In the genomic region with DNA sequence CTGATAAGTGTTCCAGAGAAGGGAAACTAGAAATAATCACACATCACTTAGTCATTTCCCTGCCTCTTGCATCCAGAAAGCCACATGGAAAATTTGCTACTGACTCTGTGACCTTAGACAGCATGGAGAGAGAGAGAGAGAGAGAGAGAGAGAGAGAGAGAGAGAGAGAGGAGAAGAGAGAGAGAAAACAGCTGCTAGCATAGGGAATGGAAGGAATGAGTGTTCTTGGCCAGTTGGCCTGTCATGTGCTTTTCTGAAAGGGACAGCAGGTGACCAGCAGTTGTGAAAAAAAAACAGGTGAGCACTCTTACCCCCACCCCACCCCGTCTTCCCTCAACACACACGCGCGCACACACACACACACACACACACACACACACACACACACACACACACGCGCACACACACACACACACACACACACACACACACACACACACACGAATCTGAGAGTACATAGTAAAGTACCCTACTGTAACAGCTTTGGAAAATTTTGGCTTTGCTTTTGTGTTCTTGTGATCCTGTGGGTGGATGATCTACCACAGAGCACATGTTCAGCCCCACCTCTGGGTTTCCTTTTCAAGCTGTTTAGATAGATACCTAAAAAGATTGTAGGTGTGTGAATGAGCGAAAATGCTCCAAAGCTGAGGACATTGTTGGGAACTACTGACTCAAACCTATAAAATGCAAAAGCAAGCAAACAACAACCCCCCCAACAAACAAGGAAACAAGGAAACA, we compare ENCODE assay signal across 22 mouse cellular contexts. TPM values are rescaled to one million over a fixed set of nuclear protein-coding genes. Genes with fewer than 3 reads are reported as not detected.
DNase-seq lines count a peak whose midpoint lies in the region; ATAC-seq and TF ChIP-seq lines count a peak whose summit lies in the region.
"Had no signal": no experiment of that assay in that cellular context is flagged by ENCODE, and none has a peak within 500 bp of the region (broad histone marks: within the 10 kb centered on the region; RNA-seq: fewer than 3 reads in every experiment).

No protein-coding gene starts in this region.

- H3K4me1 ChIP-seq in CH12.LX (ENCODE audit: control insufficient read depth in 1 of 2, insufficient read depth in 2 of 2), result peaks cover 10 to 27% of the 10 kb centered on the region in 2 experiments; a peak in 3 of 4 replicates
- H3K4me1 ChIP-seq: hindbrain, embryonic 13.5 days; limb, embryonic 13.5 days; midbrain, embryonic 13.5 days; neural tube, embryonic 15.5 days had no signal

- intact Hi-C loops in heart, postnatal 10 days (cut with DNase I), result no loop called here
- intact Hi-C loops in left cerebral cortex, postnatal 10 days (cut with DNase I), result no loop called here

- peaks cover 3% of the 10 kb centered on the region; the same call in 1 of the 2 replicates for H3K79me2 ChIP-seq in CH12.LX (replicated peaks; ENCODE audit: control insufficient read depth, extremely low read depth, insufficient read depth, poor library complexity, severe bottlenecking)

- no peaks in the 10 kb centered on the region for H3K9me3 ChIP-seq in CH12.LX (replicated peaks; ENCODE audit: low read length)
- H3K9me3 ChIP-seq: hindbrain, embryonic 13.5 days; limb, embryonic 13.5 days; midbrain, embryonic 13.5 days; neural tube, embryonic 15.5 days had no signal

- H3K27me3 ChIP-seq in CH12.LX (replicated peaks), result no peaks in the 10 kb centered on the region
- H3K27me3 ChIP-seq: hindbrain, embryonic 13.5 days; limb, embryonic 13.5 days; midbrain, embryonic 13.5 days; neural tube, embryonic 15.5 days had no signal

- no peak overlapping the region for H3K9ac ChIP-seq in CH12.LX (ENCODE audit: insufficient read depth, low read depth)
- H3K9ac ChIP-seq: hindbrain, embryonic 13.5 days; limb, embryonic 13.5 days; liver, postnatal 0 days; midbrain, embryonic 13.5 days; neural tube, embryonic 15.5 days had no signal

- H3K27ac ChIP-seq in CH12.LX (ENCODE audit: insufficient read depth, low read depth), result no peak overlapping the region
- H3K27ac ChIP-seq: hindbrain, embryonic 13.5 days; limb, embryonic 13.5 days; macrophage; midbrain, embryonic 13.5 days; neural tube, embryonic 15.5 days had no signal

- peak; percentile 59 for TF ChIP-seq EP300 in CH12.LX (IDR thresholded peaks at IDR 0.05; ENCODE audit: low read length)

- TF ChIP-seq POLR2A in CH12.LX (IDR thresholded peaks at IDR 0.05; ENCODE audit: low read depth, low read length), result no peak

- H3K4me2 ChIP-seq in CH12.LX (ENCODE audit: insufficient read depth, low read depth, poor library complexity, severe bottlenecking), result no peak overlapping the region
- H3K4me2 ChIP-seq: hindbrain, embryonic 13.5 days; limb, embryonic 13.5 days; midbrain, embryonic 13.5 days; neural tube, embryonic 15.5 days had no signal

- no peak for TF ChIP-seq RAD21 in CH12.LX (IDR thresholded peaks at IDR 0.05; ENCODE audit: low read depth, low read length)

- no peak overlapping the region for H3K4me3 ChIP-seq in CH12.LX (replicated peaks in 1 of 3; ENCODE audit: low read depth in 2 of 3, low read length in 2 of 3, poor library complexity in 1 of 3)
- H3K4me3 ChIP-seq: erythroblast, embryonic 14.5 days; hindbrain, embryonic 13.5 days; layer of hippocampus, adult 2 months; limb, embryonic 13.5 days; midbrain, embryonic 13.5 days; neural tube, embryonic 15.5 days had no signal

- TF ChIP-seq CTCF in CH12.LX (conservative IDR thresholded peaks at IDR 0.05 in 1 of 2, IDR thresholded peaks at IDR 0.05 in 1 of 2; ENCODE audit: low read depth in 2 of 2, low read length in 2 of 2), result no peak

- in situ Hi-C loops in CH12.LX (cut with MboI; ENCODE audit: low pct_ligation_motif_present, low pct_unique_long_range_greater_than_20kb, low sequenced_read_pairs), result no loop called here

- peaks cover 16 to 59% of the 10 kb centered on the region in 2 experiments for H3K36me3 ChIP-seq in CH12.LX (replicated peaks in 1 of 2; ENCODE audit: control insufficient read depth in 1 of 2, insufficient read depth in 1 of 2, low read length in 1 of 2)
- H3K36me3 ChIP-seq: hindbrain, embryonic 13.5 days; limb, embryonic 13.5 days; midbrain, embryonic 13.5 days; neural tube, embryonic 15.5 days had no signal

- dilution Hi-C loops in CH12.LX (cut with MboI; ENCODE audit: extremely low pct_ligation_motif_present, extremely low pct_unique_long_range_greater_than_20kb, low sequenced_read_pairs), result no loop called here

- peak; percentile 76 for ATAC-seq in frontal cortex, adult (ENCODE audit: low TSS enrichment)
- ATAC-seq in megakaryocyte-erythroid progenitor cell, adult 5-6 weeks (replicated peaks; ENCODE audit: low FRiP score, low TSS enrichment, poor library complexity, severe bottlenecking), result peak; percentile 53; the same call in 1 of the 2 replicates
- ATAC-seq: forebrain, embryonic 14.5 days; intestine, postnatal 0 days; liver, postnatal 0 days; midbrain, embryonic 13.5 days had no signal

- no peak for DNase-seq in frontal cortex, postnatal 14 days (ENCODE audit: low spot score in 2 of 2)
- DNase-seq in heart, postnatal 10 days, result peak; percentile 39 to 52
- DNase-seq in heart, adult 8-10 months (ENCODE audit: low spot score), result no peak
- no peak for DNase-seq in CH12.LX (ENCODE audit: extremely low read depth)
- no peak for DNase-seq in embryo, embryonic 11 days
- no peak for DNase-seq in left cerebral cortex, postnatal 10 days (ENCODE audit: extremely low spot score in 1 of 2, low spot score in 2 of 2)
- DNase-seq: cerebellum, postnatal 14 days; kidney, postnatal 10 days; liver, postnatal 0 days; right cerebral cortex, postnatal 25 days; thymus, postnatal 36 days had no signal

TF ChIP-seq in CH12.LX, 34 proteins besides CTCF, POLR2A, EP300 and RAD21:
- TF ChIP-seq PAX5 (IDR thresholded peaks at IDR 0.05; ENCODE audit: low read length) (no peak), SMC3 (IDR thresholded peaks at IDR 0.05; ENCODE audit: low read depth, low read length) (no peak), MYC (IDR thresholded peaks at IDR 0.05; ENCODE audit: low read depth, low read length) (no peak), MAX (IDR thresholded peaks at IDR 0.05; ENCODE audit: low read length) (no peak; the same call in 1 of the 2 replicates), ZC3H11A (IDR thresholded peaks at IDR 0.05; ENCODE audit: low read depth, low read length) (no peak), ELF1 (IDR thresholded peaks at IDR 0.05; ENCODE audit: low read depth, low read length) (no peak), TCF12 (IDR thresholded peaks at IDR 0.05; ENCODE audit: low read depth, low read length) (peak; percentile 74), JUND (conservative IDR thresholded peaks at IDR 0.05; ENCODE audit: low read depth, low read length) (peak; percentile 73), ZKSCAN1 (IDR thresholded peaks at IDR 0.05; ENCODE audit: borderline replicate concordance, low read depth, low read length) (no peak), CHD2 (IDR thresholded peaks at IDR 0.05; ENCODE audit: low read length) (no peak), MAZ (IDR thresholded peaks at IDR 0.05; ENCODE audit: low read depth, low read length) (no peak), SIN3A (IDR thresholded peaks at IDR 0.05; ENCODE audit: low read length) (no peak), TBP (conservative IDR thresholded peaks at IDR 0.05; ENCODE audit: low read depth, low read length) (no peak), E2F4 (IDR thresholded peaks at IDR 0.05; ENCODE audit: insufficient replicate concordance, low read depth, low read length) (no peak), MEF2A (IDR thresholded peaks at IDR 0.05; ENCODE audit: borderline replicate concordance, low read depth, low read length) (peak; percentile 53; the same call in 1 of the 2 replicates), ETS1 (conservative IDR thresholded peaks at IDR 0.05; ENCODE audit: low read depth, low read length) (peak; percentile 89), NRF1 (IDR thresholded peaks at IDR 0.05; ENCODE audit: low read depth, low read length) (no peak), ZMIZ1 (IDR thresholded peaks at IDR 0.05; ENCODE audit: low read depth, low read length) (no peak), MXI1 (IDR thresholded peaks at IDR 0.05; ENCODE audit: low read depth, low read length) (no peak), GABPA (IDR thresholded peaks at IDR 0.05; ENCODE audit: insufficient replicate concordance, low read depth, low read length) (no peak), IRF4 (IDR thresholded peaks at IDR 0.05; ENCODE audit: low read depth, low read length) (peak; percentile 59; the same call in 1 of the 2 replicates), NELFE (IDR thresholded peaks at IDR 0.05; ENCODE audit: low read depth, low read length) (no peak), POLR2AphosphoS2 (IDR thresholded peaks at IDR 0.05; ENCODE audit: low read depth, low read length) (no peak), HCFC1 (IDR thresholded peaks at IDR 0.05; ENCODE audit: low read depth, low read length) (no peak), KAT2A (IDR thresholded peaks at IDR 0.05; ENCODE audit: insufficient replicate concordance, low read length) (no peak), UBTF (IDR thresholded peaks at IDR 0.05; ENCODE audit: low read depth, low read length) (no peak), MAFK (IDR thresholded peaks at IDR 0.05; ENCODE audit: insufficient replicate concordance, low read length) (no peak), BHLHE40 (IDR thresholded peaks at IDR 0.05; ENCODE audit: low read depth, low read length) (peak; percentile 65), CHD1 (IDR thresholded peaks at IDR 0.05; ENCODE audit: low read depth, low read length) (no peak), RCOR1 (conservative IDR thresholded peaks at IDR 0.05; ENCODE audit: low read depth, low read length) (no peak), USF1 (IDR thresholded peaks at IDR 0.05; ENCODE audit: low read depth, low read length) (no peak), ZNF384 (IDR thresholded peaks at IDR 0.05; ENCODE audit: low read depth, low read length) (peak; percentile 51; the same call in 1 of the 2 replicates), USF2 (conservative IDR thresholded peaks at IDR 0.05; ENCODE audit: low read depth, low read length) (no peak), JUN (IDR thresholded peaks at IDR 0.05; ENCODE audit: insufficient read depth, low read depth, low read length) (no peak)

RNA-seq across cellular contexts. Expression of a gene that starts 23.5 kb away (rescaled TPM):
- total RNA-seq in heart, postnatal 10 days (2021), result 10 to 100 TPM; 89.0 to 90.0 TPM
- total RNA-seq in heart, adult 8-10 months (2022), result 10 to 100 TPM; 36.4 to 44.4 (median 39.3) TPM
- total RNA-seq in CH12.LX (2012; rRNA removed) (50.1 and 50.2 TPM in 2 replicates), CH12.LX (2014; rRNA removed) (85.3 and 90.9 TPM in 2 replicates)
- 67.6 and 68.6 TPM in 2 replicates for polyA plus RNA-seq in CH12.LX (2012; ENCODE audit: insufficient read length, low read depth)
- total RNA-seq in megakaryocyte-erythroid progenitor cell, adult 5-6 weeks (2014; fragmentation: Nextera tagmentation), result 9.7 and 17.3 TPM in 2 replicates
- 8.3 and 19.3 TPM in 2 replicates for total RNA-seq in megakaryocyte-erythroid progenitor cell, adult 5-6 weeks (2017)
- total RNA-seq in left cerebral cortex, postnatal 10 days (2021), result 10 to 100 TPM; 30.0 to 30.1 TPM

Comparison
In these comparisons a context has a peak if more than half of its experiments do, and no peak if none do; other contexts are left out.
1. DNase-seq: peak in heart, postnatal 10 days (2 of 2); none in frontal cortex, postnatal 14 days (0 of 2), heart, adult 8-10 months (single experiment), CH12.LX (single experiment), embryo, embryonic 11 days (single experiment) and left cerebral cortex, postnatal 10 days (0 of 2).